Mouse (Mus musculus): ENCODE measurements around the gene Parvb. TPM values are rescaled to one million over a fixed set of nuclear protein-coding genes. Genes with fewer than 3 reads are reported as not detected.
A peak's percentile ranks its signal among the peaks of the same experiment; 100 is the strongest.

Gene Parvb
- polyA plus RNA-seq, 1 experiment from 2014 or later, result 13.5 TPM

- Histone ChIP-seq H3K27ac (no peak overlapping the region), H3K4me2 (peak overlapping the region; percentile 15; the same call in 1 of the 2 replicates), H3K9ac (no peak overlapping the region), H3K27me3 (no peaks in the 10 kb centered on the region), H3K9me3 (replicated peaks) (no peaks in the 10 kb centered on the region), H3K4me3 (peak overlapping the region; percentile 20; the same call in 1 of the 2 replicates), H3K4me1 (replicated peaks) (0 out of 2 replicates have a peak, but pooled peaks cover 8% of the 10 kb centered on the region), H3K36me3 (no peaks in the 10 kb centered on the region)
- 45% methylated on average over 12 of the region's 12 CpGs for WGBS
- 0 out of 2 replicates have a peak, but pooled peaks have one; percentile 8 for ATAC-seq (replicated peaks; ENCODE audit: insufficient number of reproducible peaks, insufficient read depth, low FRiP score, low read depth)
Observed at GRCm38 (mm10) chr15:84325736-84326135, 93.9 kb downstream of the Parvb start.

GRCm38 (mm10) chr15:84328870-84329269, 97.0 kb downstream of the Parvb start:
- no peak overlapping the region for H3K9ac ChIP-seq
- H3K9me3 ChIP-seq (replicated peaks), result no peaks in the 10 kb centered on the region
- no peak overlapping the region for H3K4me2 ChIP-seq
- no peaks in the 10 kb centered on the region for H3K27me3 ChIP-seq
- ATAC-seq (replicated peaks; ENCODE audit: insufficient number of reproducible peaks, insufficient read depth, low FRiP score, low read depth), result 0 out of 2 replicates have a peak, but pooled peaks have one; percentile 21
- peaks cover 13% of the 10 kb centered on the region; the same call in 1 of the 2 replicates for H3K4me1 ChIP-seq (replicated peaks)
- H3K27ac ChIP-seq, result no peak overlapping the region
- no peak overlapping the region for H3K4me3 ChIP-seq
- H3K36me3 ChIP-seq, result no peaks in the 10 kb centered on the region
- 67% methylated on average over 10 of the region's 10 CpGs for WGBS

- H3K4me2 ChIP-seq, result no peak overlapping the region
Observed at GRCm38 (mm10) chr15:84329940-84330339, 98.1 kb downstream of the Parvb start.

GRCm38 (mm10) chr15:84331066-84331612, 99.3 kb downstream of the Parvb start:
- no peak overlapping the region for H3K9ac ChIP-seq
- H3K27me3 ChIP-seq, result no peaks in the 10 kb centered on the region
- H3K4me3 ChIP-seq, result no peak overlapping the region
- WGBS, result 67% methylated on average over 4 of the region's 4 CpGs
- H3K9me3 ChIP-seq (replicated peaks), result no peaks in the 10 kb centered on the region
- ATAC-seq (replicated peaks; ENCODE audit: insufficient number of reproducible peaks, insufficient read depth, low FRiP score, low read depth), result no peak
- peaks cover 10% of the 10 kb centered on the region; the same call in 1 of the 2 replicates for H3K4me1 ChIP-seq (replicated peaks)
- H3K36me3 ChIP-seq, result no peaks in the 10 kb centered on the region
- no peak overlapping the region for H3K4me2 ChIP-seq
- no peak overlapping the region for H3K27ac ChIP-seq

More at GRCm38 (mm10) chr15:84329940-84330339, 98.1 kb downstream of the Parvb start:
- no peak overlapping the region for H3K27ac ChIP-seq
- H3K9me3 ChIP-seq (replicated peaks), result no peaks in the 10 kb centered on the region
- no peaks in the 10 kb centered on the region for H3K27me3 ChIP-seq
- peaks cover 13% of the 10 kb centered on the region; the same call in 1 of the 2 replicates for H3K4me1 ChIP-seq (replicated peaks)
- H3K36me3 ChIP-seq, result no peaks in the 10 kb centered on the region
- no peak overlapping the region for H3K4me3 ChIP-seq
- ATAC-seq (replicated peaks; ENCODE audit: insufficient number of reproducible peaks, insufficient read depth, low FRiP score, low read depth), result no peak
- 86% methylated on average over 8 of the region's 8 CpGs for WGBS
- H3K9ac ChIP-seq, result no peak overlapping the region

- Histone ChIP-seq H3K27ac (no peak overlapping the region), H3K4me2 (no peak overlapping the region), H3K27me3 (no peaks in the 10 kb centered on the region), H3K4me1 (replicated peaks) (0 out of 2 replicates have a peak, but pooled peaks cover 8% of the 10 kb centered on the region), H3K9ac (no peak overlapping the region), H3K9me3 (replicated peaks) (no peaks in the 10 kb centered on the region), H3K36me3 (no peaks in the 10 kb centered on the region), H3K4me3 (no peak overlapping the region)
- WGBS, result 56% methylated on average over 12 of the region's 12 CpGs
- no peak for ATAC-seq (replicated peaks; ENCODE audit: insufficient number of reproducible peaks, insufficient read depth, low FRiP score, low read depth)
Observed at GRCm38 (mm10) chr15:84336281-84336817, 104.5 kb downstream of the Parvb start.

GRCm38 (mm10) chr15:84337599-84337998, 105.8 kb downstream of the Parvb start:
- WGBS, result 72% methylated on average over 5 of the region's 5 CpGs
- ATAC-seq (replicated peaks; ENCODE audit: insufficient number of reproducible peaks, insufficient read depth, low FRiP score, low read depth), result no peak
- no peak overlapping the region for H3K9ac ChIP-seq
- H3K4me2 ChIP-seq, result no peak overlapping the region
- no peak overlapping the region for H3K4me3 ChIP-seq
- no peak overlapping the region for H3K27ac ChIP-seq
- H3K9me3 ChIP-seq (replicated peaks), result no peaks in the 10 kb centered on the region
- H3K36me3 ChIP-seq, result no peaks in the 10 kb centered on the region
- 0 out of 2 replicates have a peak, but pooled peaks cover 8% of the 10 kb centered on the region for H3K4me1 ChIP-seq (replicated peaks)
- H3K27me3 ChIP-seq, result no peaks in the 10 kb centered on the region

- no peaks in the 10 kb centered on the region for H3K36me3 ChIP-seq
- H3K27me3 ChIP-seq, result no peaks in the 10 kb centered on the region
- no peak overlapping the region for H3K4me3 ChIP-seq
- H3K27ac ChIP-seq, result no peak overlapping the region
- ATAC-seq (replicated peaks; ENCODE audit: insufficient number of reproducible peaks, insufficient read depth, low FRiP score, low read depth), result no peak
- 0 out of 2 replicates have a peak, but pooled peaks cover 8% of the 10 kb centered on the region for H3K4me1 ChIP-seq (replicated peaks)
- WGBS, result 41% methylated on average over 2 of the region's 2 CpGs
- no peak overlapping the region for H3K4me2 ChIP-seq
- no peaks in the 10 kb centered on the region for H3K9me3 ChIP-seq (replicated peaks)
- no peak overlapping the region for H3K9ac ChIP-seq
Observed at GRCm38 (mm10) chr15:84340926-84341325, 109.1 kb downstream of the Parvb start.

- H3K4me3 ChIP-seq, result no peak overlapping the region
- WGBS, result 93% methylated on average over 4 of the region's 4 CpGs
- ATAC-seq (replicated peaks; ENCODE audit: insufficient number of reproducible peaks, insufficient read depth, low FRiP score, low read depth), result no peak
- H3K4me2 ChIP-seq, result no peak overlapping the region
- H3K27me3 ChIP-seq, result no peaks in the 10 kb centered on the region
- H3K9me3 ChIP-seq (replicated peaks), result no peaks in the 10 kb centered on the region
- H3K9ac ChIP-seq, result no peak overlapping the region
- H3K36me3 ChIP-seq, result no peaks in the 10 kb centered on the region
- peaks cover 10% of the 10 kb centered on the region for H3K4me1 ChIP-seq (replicated peaks)
- H3K27ac ChIP-seq, result no peak overlapping the region
Observed at GRCm38 (mm10) chr15:84348769-84349168, 116.9 kb downstream of the Parvb start.

- no peak for ATAC-seq (replicated peaks; ENCODE audit: insufficient number of reproducible peaks, insufficient read depth, low FRiP score, low read depth)
- Histone ChIP-seq H3K9me3 (replicated peaks) (no peaks in the 10 kb centered on the region), H3K4me1 (replicated peaks) (peaks cover 10% of the 10 kb centered on the region), H3K27me3 (no peaks in the 10 kb centered on the region), H3K36me3 (no peaks in the 10 kb centered on the region), H3K4me3 (no peak overlapping the region), H3K27ac (no peak overlapping the region), H3K4me2 (no peak overlapping the region), H3K9ac (no peak overlapping the region)
- 52% methylated on average over 14 of the region's 14 CpGs for WGBS
Observed at GRCm38 (mm10) chr15:84349915-84350738, 118.3 kb downstream of the Parvb start.

GRCm38 (mm10) chr15:84351342-84351741, 119.5 kb downstream of the Parvb start:
- WGBS, result 86% methylated on average over 7 of the region's 7 CpGs
- H3K4me1 ChIP-seq (replicated peaks), result peaks cover 10% of the 10 kb centered on the region
- H3K9me3 ChIP-seq (replicated peaks), result no peaks in the 10 kb centered on the region
- no peaks in the 10 kb centered on the region for H3K36me3 ChIP-seq
- ATAC-seq (replicated peaks; ENCODE audit: insufficient number of reproducible peaks, insufficient read depth, low FRiP score, low read depth), result no peak
- H3K4me2 ChIP-seq, result no peak overlapping the region
- no peak overlapping the region for H3K4me3 ChIP-seq
- H3K9ac ChIP-seq, result no peak overlapping the region
- no peak overlapping the region for H3K27ac ChIP-seq
- H3K27me3 ChIP-seq, result no peaks in the 10 kb centered on the region
